Mouse (Mus musculus) spleen, adult 18-20 months (tissue): Measurements from ENCODE around the gene Barx2.

Experiments
- DNase-seq, 2 experiments: peaks; one replicate each; pipeline ENCODE4 v3.0.0; 2022; ENCODE audit warnings: mixed read lengths in 2 of 2

Barx2 gene

DNA sequence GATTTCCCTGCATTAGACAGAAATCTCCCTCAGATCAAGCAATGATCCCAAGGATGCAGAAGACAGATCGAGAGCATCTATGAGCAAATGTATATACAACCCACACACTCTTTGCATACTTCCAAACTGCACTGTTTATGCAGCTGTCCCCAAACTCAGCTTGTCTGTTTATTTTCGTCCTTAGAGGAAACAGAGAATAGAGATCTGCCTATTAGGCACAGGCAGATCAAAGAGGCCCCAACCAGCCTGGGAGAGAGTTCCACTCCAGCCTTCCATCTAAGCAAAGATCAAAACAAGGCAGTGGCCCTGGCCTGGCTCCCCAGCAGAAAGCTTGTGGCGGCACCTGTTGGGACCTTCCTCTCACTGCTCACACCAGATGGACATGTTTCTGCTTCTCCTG, 27.0 kb downstream of the Barx2 start:
- DNase-seq, result no peak

DNA sequence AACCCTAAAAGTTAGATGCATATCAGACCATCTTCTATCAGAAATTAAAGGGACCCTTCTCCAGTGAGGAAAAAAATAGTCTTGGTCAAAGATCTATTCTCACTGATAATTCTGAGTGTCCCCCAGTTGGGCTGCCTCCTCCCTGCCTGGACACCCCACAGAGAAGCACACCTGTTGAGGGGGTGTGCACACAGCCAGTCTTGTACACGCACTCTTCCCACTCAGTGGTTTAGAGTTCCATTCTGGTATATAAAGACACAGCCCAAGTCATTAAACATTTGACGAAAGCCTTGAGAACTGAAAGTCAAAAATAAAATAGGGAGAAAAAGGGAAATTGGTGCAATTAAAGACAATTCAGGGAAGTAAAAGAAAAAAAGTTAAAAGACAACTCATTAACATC, 30.9 kb downstream of the Barx2 start:
- DNase-seq, result no peak

DNA sequence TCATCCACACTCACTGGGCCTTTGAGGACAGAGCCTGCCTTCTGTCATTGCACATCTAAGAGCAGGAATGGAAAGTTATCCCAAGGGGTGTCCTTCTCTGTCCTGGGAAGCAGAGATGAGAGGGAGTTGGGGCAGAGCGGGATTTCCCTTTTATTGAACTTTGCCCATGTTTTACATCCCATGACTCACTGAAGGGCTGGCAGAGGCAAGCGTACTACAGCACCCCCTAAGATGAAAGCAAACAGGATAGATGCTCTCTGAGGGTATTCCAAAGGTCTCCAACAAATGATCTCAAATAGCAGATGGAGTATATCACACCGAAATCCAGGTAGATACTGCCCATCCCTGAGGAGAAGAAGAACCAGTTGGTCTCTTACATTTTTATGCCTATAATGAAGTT, 37.7 kb downstream of the Barx2 start:
- no peak for DNase-seq

DNA sequence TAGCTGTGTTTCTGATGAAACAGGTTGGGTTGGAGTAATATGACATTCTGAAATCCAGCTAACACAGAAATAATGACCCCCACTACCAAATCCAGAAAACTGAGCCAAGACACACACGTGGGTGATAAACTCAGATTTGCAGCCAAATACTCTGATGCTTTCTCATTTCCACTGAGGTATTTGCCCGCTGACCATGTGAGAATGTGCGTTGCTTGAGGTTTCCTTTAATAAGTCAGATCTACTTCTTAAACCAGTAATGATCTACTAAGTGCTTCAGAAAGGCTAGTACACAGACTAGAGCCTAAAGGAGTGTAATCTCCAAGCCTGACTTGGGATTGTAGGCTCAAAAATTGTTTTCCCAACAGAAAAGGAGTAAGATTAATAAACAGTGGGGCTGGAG, 39.0 kb downstream of the Barx2 start:
- DNase-seq, result no peak

DNA sequence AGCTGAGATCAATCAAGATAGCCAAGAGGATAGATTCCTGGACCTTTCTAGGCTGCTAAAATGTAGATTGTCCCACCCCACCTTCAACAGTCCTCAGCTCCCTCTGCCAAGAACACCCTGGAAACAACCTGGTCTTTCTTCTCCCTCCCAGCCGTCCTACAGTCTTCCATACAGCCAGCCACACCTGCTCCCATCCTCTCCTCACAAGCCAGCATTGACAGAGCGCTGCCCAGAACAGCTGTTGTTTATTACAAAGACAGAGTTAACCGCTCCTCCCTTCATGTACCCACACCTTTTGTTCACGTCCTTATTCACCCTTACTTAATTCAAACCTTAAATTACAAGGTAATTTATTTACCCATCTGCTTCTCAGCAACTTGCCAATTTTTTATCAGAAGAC, 41.9 kb downstream of the Barx2 start:
- no peak for DNase-seq

DNA sequence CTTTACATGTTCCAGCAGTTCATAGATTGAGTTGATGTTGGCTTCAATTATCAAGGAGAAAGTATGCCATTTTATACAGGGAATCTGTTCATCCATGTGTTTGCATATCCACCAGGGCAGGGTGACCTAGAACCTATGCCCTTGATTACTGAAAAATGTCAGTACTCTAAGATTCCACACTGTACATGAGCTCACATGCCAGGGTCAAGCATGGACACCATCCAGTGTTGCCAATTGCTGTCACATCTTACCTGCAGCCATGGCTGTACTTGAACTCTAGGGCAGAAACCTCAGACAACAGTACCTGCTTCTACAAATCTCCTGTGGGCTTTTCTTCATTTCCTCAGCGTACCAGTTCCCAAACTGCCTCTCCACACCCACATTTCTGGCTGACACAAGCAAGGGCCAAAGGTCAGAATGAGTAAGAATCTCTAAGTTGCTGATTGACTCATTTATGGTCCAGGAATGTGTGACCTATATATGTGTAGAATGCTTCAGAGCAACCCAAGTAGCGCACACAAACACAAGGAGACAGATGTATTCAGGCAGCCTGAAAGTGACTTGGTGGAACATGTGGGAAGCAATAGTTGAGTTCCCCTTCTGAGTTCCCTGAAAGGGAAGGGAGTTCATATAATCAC, 44.3 kb downstream of the Barx2 start:
- no peak for DNase-seq

DNA sequence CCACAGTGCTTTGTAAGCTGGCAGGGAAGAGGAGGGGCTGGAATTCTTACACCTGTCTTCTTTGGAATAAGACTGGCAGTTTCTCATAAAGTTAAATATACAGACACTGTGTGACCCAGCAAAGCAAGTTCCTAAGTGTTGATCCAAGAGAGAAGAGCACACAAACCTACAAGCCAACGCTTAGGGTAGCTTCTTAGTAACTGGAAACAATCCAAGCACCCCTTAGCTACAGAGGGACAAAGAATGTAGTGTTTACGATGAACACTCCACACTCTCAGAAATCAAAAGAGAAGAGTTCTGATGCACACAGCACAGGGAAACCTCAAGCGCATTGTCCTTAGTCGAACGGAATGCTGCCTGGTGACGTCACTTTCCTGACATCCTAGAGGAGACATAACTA, 49.4 kb downstream of the Barx2 start:
- DNase-seq, result no peak

DNA sequence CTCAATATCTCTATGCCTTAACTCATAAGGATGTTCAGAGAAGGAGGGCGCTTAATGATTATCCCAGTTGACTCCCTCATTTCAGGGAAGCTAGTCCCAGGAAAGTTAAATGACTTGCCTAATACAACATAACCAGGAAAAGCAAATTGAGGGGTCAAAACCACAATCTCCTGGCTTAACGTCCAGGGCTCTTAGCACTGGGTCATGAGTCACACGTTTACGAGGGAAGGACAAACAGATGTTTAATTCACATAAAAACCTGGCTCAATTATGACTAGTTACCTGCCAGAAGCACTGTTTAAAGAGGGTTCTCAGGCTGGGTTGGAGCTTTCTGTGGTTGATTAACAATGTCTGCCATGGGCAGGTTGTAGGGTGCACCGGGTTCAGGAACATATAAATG, 53.8 kb downstream of the Barx2 start:
- DNase-seq, result no peak

DNA sequence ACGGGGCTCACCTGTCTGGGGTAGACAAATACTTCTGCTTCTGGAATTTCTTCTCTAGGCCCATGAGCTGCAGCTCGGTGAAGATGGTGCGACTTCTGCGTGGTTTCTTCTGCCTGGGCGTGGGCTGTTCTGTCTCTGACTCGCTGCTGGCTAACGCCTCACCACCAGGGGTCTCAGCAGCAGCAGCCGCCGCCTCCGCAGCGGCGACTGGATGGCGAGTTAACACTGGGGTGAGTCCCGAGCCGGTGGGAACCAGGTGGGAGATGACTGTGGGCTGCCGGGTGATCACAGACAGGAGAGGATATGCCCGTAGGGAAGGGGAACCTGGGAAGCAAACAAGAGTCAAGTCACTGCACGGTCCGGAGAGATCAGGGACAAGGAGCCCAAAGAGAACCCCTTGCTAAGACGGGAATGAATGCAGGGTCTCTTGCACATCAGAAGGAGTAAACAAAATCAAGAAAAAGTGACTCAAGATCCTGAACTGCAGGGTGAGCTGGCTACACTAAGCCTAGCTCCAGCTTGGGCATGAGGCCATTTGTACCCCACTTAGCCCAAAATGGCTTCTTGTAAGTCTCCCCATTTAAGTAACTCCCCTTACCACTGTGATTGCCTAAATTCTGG, 54.4 kb downstream of the Barx2 start:
- no peak for DNase-seq

DNA sequence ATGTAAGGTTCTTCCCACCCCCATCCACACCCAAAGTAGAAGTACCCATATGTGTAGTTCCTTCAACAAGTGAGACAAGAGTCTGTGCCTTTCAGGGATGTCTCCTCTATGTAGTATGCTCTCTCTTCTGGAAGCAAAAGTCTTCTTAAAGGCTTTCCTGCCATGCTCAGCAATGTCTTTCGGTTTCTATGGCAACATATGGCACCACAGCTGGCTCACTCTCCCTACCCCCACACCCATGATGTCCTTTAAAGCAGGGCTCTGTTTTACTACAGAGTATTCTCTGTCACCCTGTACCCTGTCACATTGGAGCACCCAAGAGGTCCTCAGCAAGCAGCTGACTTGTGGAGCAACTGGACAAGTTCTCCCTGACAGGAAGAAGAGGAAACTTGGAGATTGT, 55.8 kb downstream of the Barx2 start:
- DNase-seq, result no peak

DNA sequence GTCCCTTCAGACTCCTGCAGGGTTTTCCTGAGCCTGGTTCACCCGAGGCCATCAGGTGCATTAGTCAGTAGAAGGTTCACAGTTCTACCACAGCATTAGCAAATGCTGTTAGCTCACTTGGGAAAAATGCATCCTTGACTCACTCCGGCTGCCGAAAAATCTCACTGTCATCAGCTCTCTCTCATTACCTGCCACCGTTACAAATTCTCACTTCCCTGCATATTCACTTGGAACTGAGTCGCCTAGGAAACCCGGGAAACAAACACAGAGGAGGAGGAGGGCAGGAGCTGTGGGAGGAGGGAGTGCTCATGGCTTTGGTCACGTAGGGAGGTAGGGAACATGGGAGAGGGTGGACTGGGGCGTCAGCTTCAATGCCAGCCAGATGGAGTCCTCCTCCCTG, 56.8 kb downstream of the Barx2 start:
- DNase-seq, result no peak

DNA sequence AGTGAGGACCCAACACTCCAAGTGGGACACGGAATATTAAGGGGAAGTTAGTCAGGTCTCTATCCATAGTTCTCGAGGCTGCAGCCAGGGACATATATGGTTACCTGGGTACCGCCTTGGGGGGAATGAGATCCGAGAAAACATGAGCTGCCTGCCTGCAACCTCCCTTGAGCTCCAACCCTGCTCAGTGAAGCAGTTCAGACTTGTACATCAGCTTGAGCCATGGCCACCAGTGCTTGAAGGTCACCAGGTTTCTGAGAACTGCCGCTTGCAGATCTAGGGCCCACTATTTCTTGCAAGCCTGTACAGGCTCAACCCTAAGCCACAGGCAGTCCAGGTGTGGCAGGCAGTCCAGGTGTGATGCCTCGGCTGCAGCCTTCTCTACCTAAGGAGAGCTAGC, 57.6 kb downstream of the Barx2 start:
- DNase-seq, result no peak

DNA sequence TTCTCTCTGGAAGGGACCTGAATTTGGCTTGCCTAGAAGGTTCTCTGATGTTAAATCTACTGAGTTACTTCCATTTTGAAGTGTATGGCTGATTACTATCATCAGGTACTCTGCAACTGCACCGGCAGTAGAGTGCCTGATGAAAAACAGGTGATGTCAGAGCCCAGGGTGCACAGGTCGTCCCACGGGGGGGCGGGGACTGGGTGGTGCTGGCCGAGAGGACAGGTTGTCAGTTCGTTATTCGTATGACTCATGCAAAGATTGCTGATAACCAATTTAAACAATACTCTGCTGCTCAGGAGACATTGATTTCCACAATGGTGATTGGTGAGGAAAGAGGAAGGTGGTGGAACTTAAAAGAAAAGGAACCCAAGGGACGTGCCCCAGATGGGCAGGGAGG, 61.6 kb downstream of the Barx2 start:
- no peak for DNase-seq

DNA sequence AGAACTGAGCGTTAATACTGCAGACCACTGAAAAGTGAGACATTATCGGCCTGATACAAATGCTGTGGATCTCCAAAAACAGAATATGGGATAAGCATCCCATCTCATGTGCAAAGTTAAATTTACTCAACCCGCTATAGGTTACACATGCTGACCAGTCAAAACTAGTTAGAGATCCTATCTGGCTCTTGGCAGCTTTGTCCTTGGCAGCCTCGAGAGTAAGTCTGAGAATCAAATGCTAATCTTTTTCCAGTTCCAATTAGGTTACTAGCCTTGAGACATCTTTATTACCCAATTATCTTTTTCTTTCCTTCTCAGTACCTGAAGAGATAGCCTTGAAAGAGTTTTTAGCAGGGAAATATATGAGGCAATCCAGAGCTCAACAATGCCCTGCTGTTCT, 62.6 kb downstream of the Barx2 start:
- no peak for DNase-seq

DNA sequence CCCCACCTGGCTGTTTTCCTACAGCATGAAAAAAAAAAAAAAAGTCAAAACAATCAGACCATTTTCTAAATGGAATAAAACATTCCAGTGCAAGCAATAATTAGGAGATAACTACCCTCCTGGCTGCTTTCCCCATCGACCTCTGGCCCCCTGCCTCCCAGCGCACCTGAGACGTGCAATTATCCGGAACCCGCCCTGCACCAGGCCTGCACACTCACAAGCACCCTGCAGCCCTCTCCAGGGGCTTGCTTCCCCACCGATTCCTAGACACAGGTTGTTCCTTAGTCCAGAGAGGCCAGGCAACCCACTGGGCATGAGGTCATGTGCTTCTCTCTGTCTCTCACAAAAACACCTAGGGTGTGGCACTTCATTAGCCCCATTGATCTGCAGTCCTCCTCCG, 63.9 kb downstream of the Barx2 start:
- no peak for DNase-seq

DNA sequence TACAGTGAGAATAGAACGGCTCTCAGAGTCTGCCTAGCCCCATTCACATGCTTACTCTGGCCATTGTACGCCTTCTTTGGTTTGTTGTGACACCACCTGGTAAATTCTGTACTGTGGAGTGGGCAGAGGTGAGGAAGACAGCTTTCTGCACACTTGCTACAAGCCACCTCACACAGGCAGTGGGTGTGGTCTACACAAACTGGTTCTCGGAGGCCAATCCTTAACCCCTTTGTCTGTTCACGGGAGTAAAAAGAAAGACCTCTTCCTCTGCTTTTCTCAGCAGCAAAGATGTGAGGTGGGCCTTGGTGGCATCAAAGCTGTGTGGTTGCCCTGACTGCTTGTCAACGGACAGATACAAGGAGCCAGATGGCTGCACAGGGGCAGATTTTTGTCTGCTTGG, 68.6 kb downstream of the Barx2 start:
- DNase-seq, result no peak

DNA sequence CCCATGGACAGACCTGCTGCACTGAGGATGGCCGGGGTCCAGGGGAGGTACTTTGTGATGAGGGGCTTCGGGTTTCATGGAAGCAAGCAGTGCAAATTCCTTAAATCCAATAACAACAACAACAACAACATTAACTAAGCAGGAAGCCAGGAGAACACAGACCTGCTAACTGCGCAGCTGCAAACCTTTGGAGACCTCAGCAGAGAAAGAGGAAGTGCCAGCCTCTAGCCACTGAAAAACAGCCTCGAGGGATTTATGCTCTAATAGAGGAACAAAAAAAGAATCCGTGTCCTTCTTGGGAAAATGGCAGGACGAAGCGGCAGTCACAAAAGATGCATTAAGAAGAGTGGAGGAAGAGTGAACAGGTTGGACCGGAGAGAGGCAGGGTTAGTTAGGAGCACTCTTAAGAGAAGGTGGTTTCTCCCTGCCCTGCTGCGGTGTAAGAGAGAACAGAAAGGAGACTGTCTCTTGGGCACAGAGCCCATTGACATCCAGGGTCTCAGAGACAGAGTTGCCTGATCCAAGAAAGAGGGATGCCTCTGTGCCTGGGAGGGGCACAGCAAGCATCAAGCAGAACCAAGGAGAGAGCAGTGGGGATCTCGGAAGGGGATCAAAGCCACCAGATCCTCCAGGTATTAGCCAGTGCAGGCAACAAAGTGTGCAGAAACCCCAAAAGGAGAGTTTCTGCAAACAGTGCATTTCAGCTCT, 72.0 kb downstream of the Barx2 start:
- DNase-seq, result peak in 1 of 2 experiments; percentile 15

DNA sequence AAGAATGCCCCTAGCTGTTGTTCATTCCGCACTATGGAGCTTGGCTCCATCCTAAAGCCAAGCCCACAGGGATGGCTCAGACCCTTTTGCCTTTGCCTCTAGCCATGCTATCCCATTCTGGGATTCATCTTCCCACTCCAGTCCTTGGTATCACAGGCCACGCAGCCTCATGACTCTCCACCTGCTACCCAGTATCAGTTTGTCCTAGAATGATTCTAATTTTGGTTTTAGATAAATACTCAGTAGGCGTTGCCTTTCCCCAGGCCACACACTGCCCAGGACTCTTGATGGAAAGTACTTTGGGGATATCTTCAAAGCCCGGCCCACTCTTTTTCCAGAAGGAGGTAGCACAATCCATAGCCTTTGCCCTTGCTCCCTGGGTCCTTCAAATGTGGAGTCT, 72.7 kb downstream of the Barx2 start:
- DNase-seq, result no peak

DNA sequence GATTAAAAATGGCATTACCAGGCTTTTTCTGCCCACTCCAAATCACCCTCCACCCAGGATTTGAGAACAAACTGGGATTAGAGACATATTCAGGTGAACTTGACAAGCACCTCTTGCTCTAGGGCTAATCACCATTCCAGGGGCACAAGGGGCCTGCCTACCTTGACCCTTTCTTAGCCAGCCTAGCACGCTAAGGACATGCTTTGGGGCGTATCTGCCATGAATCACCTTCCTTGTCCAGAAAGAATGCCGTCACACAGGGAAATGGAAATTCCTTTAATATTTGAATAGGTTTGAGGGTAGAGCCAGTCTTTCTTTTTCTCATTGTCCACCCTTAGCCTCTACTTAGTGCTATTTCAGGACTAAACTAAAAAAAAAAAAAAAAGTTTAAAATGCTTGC, 73.2 kb downstream of the Barx2 start:
- no peak for DNase-seq

DNA sequence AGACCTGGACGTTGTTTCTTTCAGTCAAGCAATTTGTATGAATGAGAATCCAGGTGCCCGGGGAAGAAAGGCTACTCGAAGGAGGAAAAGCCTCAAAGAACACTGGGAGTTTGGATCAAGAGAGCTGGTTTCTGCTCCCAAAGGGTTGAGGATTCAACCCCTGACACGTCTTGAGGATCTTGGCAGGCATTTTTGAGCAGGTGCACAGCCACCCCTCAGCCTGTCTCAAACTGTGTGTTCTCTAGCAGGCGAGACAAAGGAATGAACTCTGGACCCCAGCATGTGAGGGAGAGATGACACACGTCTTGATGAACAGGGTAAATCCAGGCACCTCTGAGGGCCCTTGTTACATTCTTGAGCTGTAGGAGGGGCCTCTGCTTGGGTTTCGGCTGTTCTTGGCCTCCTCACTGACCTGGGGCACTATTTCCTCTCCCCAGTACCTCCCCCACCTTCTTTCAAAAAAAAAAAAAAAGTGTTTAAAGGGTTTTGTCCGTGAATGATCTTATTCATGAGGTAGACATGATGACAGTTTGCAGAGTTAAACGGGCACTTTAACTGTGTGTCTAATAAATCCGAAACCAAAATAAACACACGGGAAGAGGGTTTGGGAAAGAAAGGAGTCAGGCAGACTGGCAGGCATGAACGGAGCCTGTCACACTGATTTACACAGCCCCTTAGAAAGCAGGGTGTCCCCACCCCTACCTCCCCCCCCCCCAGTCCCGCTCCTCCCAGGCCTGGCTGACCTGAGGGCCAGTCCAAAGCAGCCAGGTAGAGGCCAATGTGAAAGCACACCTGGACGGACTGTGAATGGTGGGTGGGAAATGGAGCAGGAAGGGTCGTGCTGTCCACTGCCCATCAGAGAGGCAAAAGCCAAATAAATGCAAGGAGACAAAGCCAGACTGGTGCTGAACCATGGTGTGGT, 73.9 kb downstream of the Barx2 start:
- no peak for DNase-seq

DNA sequence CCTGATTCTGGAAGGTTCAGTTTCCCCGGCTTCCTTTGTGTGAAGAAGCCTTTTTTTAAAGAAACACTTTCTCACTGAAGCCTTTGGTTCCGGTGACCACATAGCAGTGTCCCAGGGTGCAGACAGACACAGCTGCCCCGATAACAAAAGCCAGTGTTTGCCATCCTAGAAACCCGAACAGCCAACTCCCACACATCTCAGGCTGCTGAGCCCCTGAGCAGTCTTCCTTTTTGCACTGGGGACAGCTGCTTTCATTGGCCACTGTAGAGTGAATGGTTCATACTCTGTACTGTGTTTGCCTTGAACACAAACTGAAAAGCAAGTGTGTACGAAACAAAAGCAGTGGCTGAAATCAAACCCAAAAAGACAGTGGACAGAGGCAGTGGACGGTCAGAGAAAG, 75.2 kb downstream of the Barx2 start:
- DNase-seq, result no peak

DNA sequence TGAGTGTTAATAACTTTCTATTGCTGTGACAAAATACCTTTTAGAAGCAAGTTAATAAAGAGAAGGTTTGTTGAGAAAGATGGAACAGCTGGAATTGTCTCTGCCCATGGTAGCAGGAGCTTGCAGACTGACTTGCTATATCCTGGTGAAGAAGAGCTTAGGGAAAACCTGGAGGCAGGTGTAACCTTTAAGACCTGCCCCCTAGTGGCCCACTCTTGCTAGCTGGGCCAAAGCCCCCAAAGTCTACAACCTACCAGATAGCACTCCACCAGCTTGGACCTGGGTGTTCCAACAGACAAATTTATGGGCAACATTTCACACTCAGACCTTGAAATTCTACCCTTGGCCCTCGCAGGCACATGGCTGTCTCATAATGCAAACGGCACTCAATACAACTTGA, 104.5 kb downstream of the Barx2 start:
- no peak for DNase-seq

DNA sequence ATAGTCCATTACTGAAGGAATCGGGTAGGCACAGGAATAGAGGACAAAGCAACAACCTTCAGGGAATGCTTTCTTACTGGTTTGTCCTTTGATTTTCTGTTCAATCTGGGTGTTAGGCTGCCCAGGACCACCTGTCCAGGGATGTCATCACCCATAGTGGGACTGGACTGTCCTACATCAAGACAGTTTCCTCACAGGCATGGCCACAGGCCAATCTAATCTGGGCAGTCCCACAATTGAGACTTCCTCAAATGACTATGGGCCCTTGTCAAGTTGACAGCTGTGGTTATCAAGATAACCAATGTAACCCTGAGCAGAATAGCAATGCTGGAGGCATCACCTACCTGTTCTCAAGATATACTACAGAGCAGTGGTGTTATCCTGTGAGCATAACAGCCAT, 110.6 kb downstream of the Barx2 start:
- DNase-seq, result no peak
